ENCODE assay signal across 9 mouse cellular contexts in genomic region chr7:127255008-127255407, GRCm38 (mm10). TPM values are rescaled to one million over a fixed set of nuclear protein-coding genes. Genes with fewer than 3 reads are reported as not detected.
DNase-seq lines count a peak whose midpoint lies in the region; ATAC-seq and TF ChIP-seq lines count a peak whose summit lies in the region.
"Had no signal": no experiment of that assay in that cellular context is flagged by ENCODE, and none has a peak within 500 bp of the region (broad histone marks: within the 10 kb centered on the region; RNA-seq: fewer than 3 reads in every experiment).

No protein-coding gene starts in this region.

- H3K4me3 ChIP-seq in kidney, embryonic 14.5 days (ENCODE audit: low read length): peak overlapping the region; percentile 54
- peak overlapping the region; percentile 45; the same call in 1 of the 2 replicates for H3K4me3 ChIP-seq in cortical plate, adult 2 months (ENCODE audit: insufficient read depth, low read length)
- H3K4me3 ChIP-seq in hindbrain, embryonic 16.5 days (ENCODE audit: low read length): peak overlapping the region; percentile 67
- H3K4me3 ChIP-seq in midbrain, embryonic 15.5 days: peak overlapping the region; percentile 66

- H3K27ac ChIP-seq in kidney, embryonic 14.5 days (ENCODE audit: low read depth, low read length): peak overlapping the region; percentile 93
- peak overlapping the region; percentile 62; the same call in 1 of the 2 replicates for H3K27ac ChIP-seq in cortical plate, adult 2 months (ENCODE audit: insufficient read depth, low read length)
- H3K27ac ChIP-seq in hindbrain, embryonic 16.5 days (ENCODE audit: low read depth, low read length): peak overlapping the region; percentile 95
- peak overlapping the region; percentile 92 for H3K27ac ChIP-seq in midbrain, embryonic 15.5 days

- peaks cover 12% of the 10 kb centered on the region for H3K4me1 ChIP-seq in kidney, embryonic 14.5 days (ENCODE audit: control insufficient read depth, insufficient read depth, low read length)
- peaks cover 1% of the 10 kb centered on the region; the same call in 1 of the 2 replicates for H3K4me1 ChIP-seq in cortical plate, adult 2 months (ENCODE audit: control insufficient read depth, insufficient read depth, low read length)
- H3K4me1 ChIP-seq in hindbrain, embryonic 16.5 days (ENCODE audit: control insufficient read depth, insufficient read depth, low read depth, low read length): peaks cover 10% of the 10 kb centered on the region
- peaks cover 22% of the 10 kb centered on the region for H3K4me1 ChIP-seq in midbrain, embryonic 15.5 days

- no peak for DNase-seq in kidney, adult 8-10 months
- DNase-seq in left cerebral cortex, adult 9 months (ENCODE audit: low spot score in 2 of 2): no peak
- no peak for DNase-seq in kidney, adult 18-20 months
- no peak for DNase-seq in testis, postnatal 14 days (ENCODE audit: low spot score)
- DNase-seq: cerebellum, postnatal 10 days had no signal

- H3K27me3 ChIP-seq in kidney, embryonic 14.5 days (ENCODE audit: control insufficient read depth, insufficient read depth, low read length): no peaks in the 10 kb centered on the region
- H3K27me3 ChIP-seq in hindbrain, embryonic 16.5 days (replicated peaks; ENCODE audit: control insufficient read depth, insufficient read depth, low read length): no peaks in the 10 kb centered on the region
- no peaks in the 10 kb centered on the region for H3K27me3 ChIP-seq in midbrain, embryonic 15.5 days (replicated peaks)

- H3K9ac ChIP-seq in kidney, embryonic 14.5 days (ENCODE audit: low read depth, low read length): peak overlapping the region; percentile 73; the same call in 1 of the 2 replicates
- peak overlapping the region; percentile 87 for H3K9ac ChIP-seq in hindbrain, embryonic 16.5 days (ENCODE audit: low read depth, low read length)
- peak overlapping the region; percentile 71 for H3K9ac ChIP-seq in midbrain, embryonic 15.5 days

- no peak for ATAC-seq in kidney, embryonic 14.5 days (ENCODE audit: low FRiP score, low TSS enrichment)
- ATAC-seq in hindbrain, embryonic 16.5 days: no peak
- no peak for ATAC-seq in midbrain, embryonic 15.5 days (replicated peaks)

- no peak for TF ChIP-seq POLR2A in cortical plate, adult 2 months (IDR thresholded peaks at IDR 0.05; ENCODE audit: extremely low read depth, insufficient read depth, low read length)

- peak overlapping the region; percentile 85 for H3K4me2 ChIP-seq in kidney, embryonic 14.5 days (replicated peaks; ENCODE audit: low read depth, low read length)
- H3K4me2 ChIP-seq in hindbrain, embryonic 16.5 days (ENCODE audit: low read length): peak overlapping the region; percentile 97
- H3K4me2 ChIP-seq in midbrain, embryonic 15.5 days: peak overlapping the region; percentile 89

- peaks cover 21% of the 10 kb centered on the region; the same call in 1 of the 2 replicates for H3K36me3 ChIP-seq in kidney, embryonic 14.5 days (ENCODE audit: control insufficient read depth, insufficient read depth, low read length)
- peaks cover 2% of the 10 kb centered on the region; the same call in 1 of the 2 replicates for H3K36me3 ChIP-seq in hindbrain, embryonic 16.5 days (ENCODE audit: control insufficient read depth, insufficient read depth, low read length)
- no peaks in the 10 kb centered on the region for H3K36me3 ChIP-seq in midbrain, embryonic 15.5 days (replicated peaks)

- no peak for TF ChIP-seq CTCF in cortical plate, adult 2 months (IDR thresholded peaks at IDR 0.05; ENCODE audit: extremely low read depth, insufficient read depth, low read length)

- H3K9me3 ChIP-seq in kidney, embryonic 14.5 days (ENCODE audit: control insufficient read depth, low read length): no peaks in the 10 kb centered on the region
- H3K9me3 ChIP-seq in hindbrain, embryonic 16.5 days (ENCODE audit: control insufficient read depth, low read length): no peaks in the 10 kb centered on the region
- no peaks in the 10 kb centered on the region for H3K9me3 ChIP-seq in midbrain, embryonic 15.5 days

- WGBS in kidney, embryonic 14.5 days: 12% methylated on average over 4 of the region's 4 CpGs
- 25% methylated on average over 4 of the region's 4 CpGs for WGBS in hindbrain, embryonic 16.5 days
- WGBS in midbrain, embryonic 15.5 days: 36% methylated on average over 4 of the region's 4 CpGs

RNA-seq across cellular contexts. Expression of gene Dctpp1, which starts 5.5 kb away (rescaled TPM):
- 252 and 290 TPM in 2 replicates for polyA plus RNA-seq in kidney, embryonic 14.5 days (2014; fragmentation: Nextera tagmentation; extraction: Ambion mirVana)
- 33.0 and 37.4 TPM in 2 replicates for polyA plus RNA-seq in cortical plate, adult 2 months (2012; rRNA removed)
- polyA plus RNA-seq in hindbrain, embryonic 16.5 days (2015; fragmentation: Nextera tagmentation; extraction: Ambion mirVana): 118 and 122 TPM in 2 replicates
- 114 and 118 TPM in 2 replicates for polyA plus RNA-seq in midbrain, embryonic 15.5 days (2015; fragmentation: Nextera tagmentation; extraction: Ambion mirVana)

RNA-seq across cellular contexts. Expression of gene Zfp771, which starts 10.9 kb away (rescaled TPM):
- polyA plus RNA-seq in kidney, embryonic 14.5 days (2014; fragmentation: Nextera tagmentation; extraction: Ambion mirVana): 59.3 and 94.9 TPM in 2 replicates
- polyA plus RNA-seq in cortical plate, adult 2 months (2012; rRNA removed): 109 and 110 TPM in 2 replicates
- polyA plus RNA-seq in hindbrain, embryonic 16.5 days (2015; fragmentation: Nextera tagmentation; extraction: Ambion mirVana): 76.8 and 82.6 TPM in 2 replicates
- 72.0 and 73.1 TPM in 2 replicates for polyA plus RNA-seq in midbrain, embryonic 15.5 days (2015; fragmentation: Nextera tagmentation; extraction: Ambion mirVana)

RNA-seq across cellular contexts. Expression of gene Sephs2, which starts 18.8 kb away (rescaled TPM):
- 112 and 132 TPM in 2 replicates for polyA plus RNA-seq in kidney, embryonic 14.5 days (2014; fragmentation: Nextera tagmentation; extraction: Ambion mirVana)
- 26.2 and 27.5 TPM in 2 replicates for polyA plus RNA-seq in cortical plate, adult 2 months (2012; rRNA removed)
- 54.2 and 58.9 TPM in 2 replicates for polyA plus RNA-seq in hindbrain, embryonic 16.5 days (2015; fragmentation: Nextera tagmentation; extraction: Ambion mirVana)
- 59.9 and 62.3 TPM in 2 replicates for polyA plus RNA-seq in midbrain, embryonic 15.5 days (2015; fragmentation: Nextera tagmentation; extraction: Ambion mirVana)

RNA-seq across cellular contexts. Expression of gene Sept1, which starts 22.1 kb away (rescaled TPM):
- 18.5 and 21.6 TPM in 2 replicates for polyA plus RNA-seq in kidney, embryonic 14.5 days (2014; fragmentation: Nextera tagmentation; extraction: Ambion mirVana)
- 9.2 and 10.4 TPM in 2 replicates for polyA plus RNA-seq in cortical plate, adult 2 months (2012; rRNA removed)
- 12.1 and 12.3 TPM in 2 replicates for polyA plus RNA-seq in hindbrain, embryonic 16.5 days (2015; fragmentation: Nextera tagmentation; extraction: Ambion mirVana)
- 17.0 and 18.2 TPM in 2 replicates for polyA plus RNA-seq in midbrain, embryonic 15.5 days (2015; fragmentation: Nextera tagmentation; extraction: Ambion mirVana)

RNA-seq across cellular contexts. Expression of gene Zfp553, which starts 22.1 kb away (rescaled TPM):
- 23.0 and 26.2 TPM in 2 replicates for polyA plus RNA-seq in kidney, embryonic 14.5 days (2014; fragmentation: Nextera tagmentation; extraction: Ambion mirVana)
- 13.5 and 15.5 TPM in 2 replicates for polyA plus RNA-seq in cortical plate, adult 2 months (2012; rRNA removed)
- polyA plus RNA-seq in hindbrain, embryonic 16.5 days (2015; fragmentation: Nextera tagmentation; extraction: Ambion mirVana): 42.7 and 49.1 TPM in 2 replicates
- 63.7 and 64.1 TPM in 2 replicates for polyA plus RNA-seq in midbrain, embryonic 15.5 days (2015; fragmentation: Nextera tagmentation; extraction: Ambion mirVana)
